Mouse (Mus musculus) left cerebral cortex, postnatal 4 days (tissue): ENCODE results near the gene Cldn14. TPM values are rescaled to one million over a fixed set of nuclear protein-coding genes. Genes with fewer than 3 reads are reported as not detected.
A peak's percentile ranks its signal among the peaks of the same experiment; 100 is the strongest.
"Not testable (repeated sequence)": the region's sequence is repeated elsewhere in the genome, so short reads cannot be mapped to it uniquely, and the experiment has no call there.

ENCODE experiments used
- DNase-seq: peaks from one replicate; pipeline ENCODE4 v3.0.0-alpha.2; 2022
- intact Hi-C: fragments of 180-260 bp; cut with DNase I; formaldehyde crosslinking; loops from one replicate; pipeline ENCODE4 v1.15.1; 2025
- total RNA-seq, 2 experiments: library from RNA; stranded (reverse); gene quantifications; 2 replicates each; pipeline ENCODE4 v1.2.3; 2021

Gene Cldn14
- total RNA-seq, 2 experiments from 2014 or later = not detected

DNA sequence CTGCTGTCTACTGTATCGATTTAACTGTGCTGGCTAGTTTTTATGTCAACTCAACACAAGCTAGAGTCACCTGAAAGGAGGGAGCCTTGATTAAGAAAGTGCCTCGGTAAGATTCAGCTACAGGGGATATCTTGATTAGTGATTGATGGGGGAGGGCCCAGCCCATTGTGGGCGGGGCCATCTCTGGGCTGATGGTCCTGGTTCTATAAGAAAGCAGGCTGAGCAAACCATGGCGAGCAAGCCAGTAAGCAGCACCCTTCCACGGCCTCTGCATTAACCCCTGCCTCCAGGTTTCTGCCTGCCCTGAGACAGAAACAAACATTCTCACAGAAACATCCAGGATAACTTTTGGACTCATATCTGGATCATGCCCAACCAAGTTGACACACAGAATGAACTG is 1.5 kb upstream of the Cldn14 start:
- DNase-seq = no peak
- intact Hi-C loops = no loop called here

DNA sequence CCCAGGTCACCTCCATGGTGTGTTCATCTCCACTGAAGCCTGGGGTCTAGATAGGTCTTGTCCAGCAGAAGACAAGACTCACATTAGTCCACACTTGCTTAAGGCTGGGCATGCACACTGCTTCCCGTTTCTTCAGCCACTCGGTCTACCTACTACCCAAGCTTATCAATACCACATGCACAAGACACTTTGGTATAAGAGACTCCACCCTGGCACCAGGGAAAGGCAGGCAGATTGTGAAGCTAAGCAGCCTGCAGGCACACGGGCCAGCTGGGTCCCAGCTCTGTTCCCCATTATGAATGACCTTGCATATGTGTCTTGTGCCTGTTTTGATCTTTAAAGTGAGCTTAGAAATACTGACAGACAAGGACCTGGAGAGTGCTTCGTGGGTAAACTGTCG is 719 bp upstream of the Cldn14 start:
- DNase-seq = no peak
- intact Hi-C loops = no loop called here

DNA sequence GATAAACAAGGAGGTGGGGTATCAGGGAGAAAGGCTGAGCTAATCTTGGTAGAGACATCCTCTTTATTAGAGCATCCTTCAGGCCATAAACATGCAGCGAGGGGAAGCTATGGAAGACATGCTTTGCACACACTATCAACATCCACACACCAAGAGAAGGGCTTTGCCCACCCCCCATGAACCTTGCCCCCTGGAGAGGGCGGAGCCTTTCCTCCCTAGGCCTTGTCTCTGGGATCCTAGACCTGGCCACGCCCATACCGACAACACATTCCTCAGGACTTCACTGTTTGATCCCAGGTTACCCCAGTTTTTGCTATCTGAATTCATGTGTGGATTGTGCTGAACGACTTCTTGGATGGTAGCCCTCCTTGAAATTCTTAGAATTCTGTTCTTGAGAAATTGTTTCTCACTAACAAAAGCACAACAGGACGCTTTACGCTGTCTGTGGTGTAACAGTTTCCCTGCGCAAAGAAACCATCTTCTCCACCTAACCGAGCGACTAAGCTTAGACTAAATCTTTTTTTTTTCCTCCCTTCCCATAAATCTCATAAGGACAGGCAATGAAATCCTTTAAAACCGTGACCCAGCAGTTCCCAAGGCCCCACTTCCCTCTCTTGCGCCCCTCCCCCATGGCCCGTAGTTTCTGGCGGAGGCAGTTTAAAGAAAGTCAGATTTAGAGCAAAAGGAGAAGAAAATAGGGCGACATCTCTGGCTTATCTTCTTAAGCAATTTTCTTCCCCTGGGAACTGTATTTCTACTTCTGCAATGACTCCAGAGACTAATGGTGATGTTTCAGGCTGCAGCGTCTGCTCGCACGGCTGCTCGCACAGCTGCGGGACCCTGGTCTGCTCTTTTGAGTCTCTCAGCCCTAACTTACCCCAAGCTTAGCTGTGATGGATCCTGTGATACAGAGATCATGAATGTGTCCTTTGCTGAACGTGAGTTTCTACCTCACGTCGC is 1.7 kb downstream of the Cldn14 start:
- intact Hi-C loops = no loop called here
- DNase-seq = no peak

DNA sequence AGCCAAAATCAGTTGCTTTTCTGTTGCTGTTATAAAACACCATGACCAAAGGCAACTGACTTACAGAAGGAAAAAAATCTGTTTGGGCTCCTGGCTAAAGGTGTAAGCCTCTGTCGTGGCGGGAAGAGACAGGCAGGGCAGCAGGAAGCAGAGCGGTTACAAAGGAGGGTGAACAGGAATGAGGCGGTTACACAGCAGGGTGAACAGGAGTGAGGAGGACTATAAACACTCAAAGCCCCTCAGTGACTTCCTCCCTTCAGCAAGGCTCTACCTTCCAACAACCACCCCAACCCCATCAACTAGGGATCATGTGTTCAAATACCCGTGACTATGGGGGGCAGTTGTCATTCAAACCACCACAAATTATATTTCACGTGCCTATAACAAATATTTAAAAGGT is 5.2 kb downstream of the Cldn14 start:
- DNase-seq = no peak
- intact Hi-C loops = no loop called here

DNA sequence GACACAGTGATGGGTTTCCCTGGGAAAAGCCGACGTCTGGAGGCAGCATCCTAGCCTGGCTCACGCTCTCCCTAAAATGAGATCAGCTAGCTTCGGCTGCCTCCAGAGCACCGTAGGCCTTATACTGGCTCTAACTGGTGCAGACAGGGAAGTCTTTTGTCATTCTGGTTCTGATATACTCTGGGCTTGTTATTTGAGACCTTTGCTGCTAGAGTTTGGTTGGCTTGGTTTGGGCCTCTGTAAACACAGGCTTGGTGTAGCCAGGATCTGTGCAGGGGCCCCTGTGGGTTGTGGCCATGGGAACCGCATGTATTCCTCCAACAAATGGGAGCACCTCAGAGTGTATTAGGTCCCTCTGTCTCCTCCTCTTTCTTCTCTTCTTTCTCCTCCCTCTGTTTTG is 7.3 kb downstream of the Cldn14 start:
- DNase-seq = no peak
- intact Hi-C loops = no loop called here

DNA sequence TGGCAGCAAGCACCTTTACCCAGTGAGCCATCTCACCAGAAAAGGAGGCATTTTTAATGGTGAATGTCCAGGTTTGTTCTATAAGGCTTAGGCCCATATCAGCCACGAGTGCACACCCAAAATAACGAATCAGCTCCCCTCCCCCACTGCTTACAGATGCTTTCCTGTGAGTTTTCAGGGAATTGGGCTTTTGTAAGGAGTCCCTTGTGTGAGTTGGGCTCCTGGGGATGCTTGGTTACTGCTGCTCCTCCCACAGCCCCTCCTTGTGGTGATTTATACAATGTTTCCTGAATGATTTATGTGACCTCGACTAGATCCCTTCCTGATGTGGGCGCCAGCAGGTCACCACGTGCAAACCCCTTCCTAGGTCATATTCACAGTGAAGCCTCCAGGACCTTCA is 9.7 kb downstream of the Cldn14 start:
- intact Hi-C loops = no loop called here
- no peak for DNase-seq

DNA sequence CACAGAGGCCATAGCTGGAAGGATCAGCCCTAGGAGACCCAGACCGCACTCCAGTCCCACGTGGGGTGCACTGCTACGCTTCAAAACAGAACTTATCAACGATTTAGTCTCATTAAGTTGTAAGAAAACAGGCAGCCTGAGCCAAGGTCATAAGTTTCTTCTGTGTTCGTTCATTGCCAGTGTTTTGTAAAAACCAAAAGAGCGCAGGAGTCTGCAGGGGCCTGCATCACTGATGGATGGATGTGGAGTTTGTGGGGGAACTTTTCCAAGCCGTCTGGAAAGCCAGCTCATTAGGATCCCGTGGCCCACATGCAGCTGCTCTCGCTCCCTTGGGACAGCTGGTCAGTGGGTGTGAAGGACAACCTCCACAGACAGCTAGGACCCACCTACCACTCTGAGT is 25.1 kb downstream of the Cldn14 start:
- intact Hi-C loops = no loop called here
- no peak for DNase-seq

DNA sequence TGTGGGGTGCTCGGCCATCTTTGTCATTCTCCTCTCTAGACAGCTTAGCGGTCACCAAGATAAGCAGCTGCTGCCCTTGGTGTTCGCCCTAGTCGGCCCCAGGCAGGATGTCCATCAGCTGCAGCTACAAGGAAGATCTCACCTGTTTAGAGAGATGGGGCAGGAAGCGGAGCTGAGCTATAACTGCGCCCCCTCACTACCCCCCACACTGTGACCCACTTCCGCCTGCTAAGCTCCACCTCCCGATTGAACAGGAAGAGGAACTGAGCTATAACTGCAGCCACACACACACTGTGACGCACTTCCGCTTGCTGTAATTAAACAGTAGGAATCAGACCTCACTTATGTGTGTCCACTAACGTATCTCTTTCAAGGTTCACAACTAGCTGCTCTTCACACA is 26.3 kb downstream of the Cldn14 start:
- no peak for DNase-seq
- intact Hi-C loops = no loop called here

DNA sequence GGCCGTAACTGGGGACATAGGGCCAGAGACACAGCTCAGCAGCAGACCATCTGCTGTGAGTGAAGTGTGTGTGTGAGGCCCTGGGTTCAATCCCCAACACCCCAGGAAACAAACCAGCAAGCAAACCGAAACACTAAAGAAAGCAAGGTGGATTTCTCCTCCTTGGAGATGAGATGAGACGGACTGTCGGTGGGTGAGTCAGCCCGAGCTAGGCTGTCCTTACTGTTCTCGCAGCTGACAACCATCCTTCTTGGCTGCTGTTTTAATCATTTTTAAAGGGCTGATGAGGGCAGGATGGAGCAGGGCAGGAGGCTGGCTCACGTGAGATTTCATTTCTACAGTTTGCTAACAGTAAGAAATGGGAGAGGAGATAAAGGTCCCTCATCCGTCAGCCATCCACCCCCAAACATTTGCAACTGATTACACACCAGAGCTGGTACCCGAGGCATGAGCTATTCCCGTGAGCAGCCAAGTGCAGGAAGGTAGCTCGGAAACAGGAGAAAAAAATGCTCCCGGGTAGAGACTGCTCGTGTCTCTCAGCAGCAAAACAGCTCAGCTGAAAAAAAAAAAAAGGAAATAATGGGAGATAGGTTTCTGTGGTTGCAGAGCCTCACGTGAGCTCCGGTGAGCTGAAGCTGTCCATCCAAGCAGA is 27.3 kb downstream of the Cldn14 start:
- DNase-seq = no peak
- intact Hi-C loops = no loop called here

DNA sequence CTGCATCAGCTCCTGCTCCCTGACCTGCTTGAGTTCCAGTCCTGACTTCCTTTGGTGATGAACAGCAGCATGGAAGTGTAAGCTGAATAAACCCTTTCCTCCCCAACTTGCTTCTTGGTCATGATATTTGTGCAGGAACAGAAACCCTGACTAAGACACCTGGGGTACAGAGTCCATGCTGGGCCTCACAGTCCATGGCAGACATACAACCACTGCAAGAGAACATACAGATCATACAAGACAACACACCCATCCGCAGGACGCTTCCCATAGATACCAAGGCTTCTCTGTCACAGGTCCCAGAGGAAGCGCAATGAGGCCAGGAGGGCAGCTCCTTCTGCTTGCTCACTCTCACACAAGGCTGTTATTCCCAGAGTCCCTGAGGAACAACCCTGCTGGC is 28.3 kb downstream of the Cldn14 start:
- intact Hi-C loops = not testable (repeated sequence)

DNA sequence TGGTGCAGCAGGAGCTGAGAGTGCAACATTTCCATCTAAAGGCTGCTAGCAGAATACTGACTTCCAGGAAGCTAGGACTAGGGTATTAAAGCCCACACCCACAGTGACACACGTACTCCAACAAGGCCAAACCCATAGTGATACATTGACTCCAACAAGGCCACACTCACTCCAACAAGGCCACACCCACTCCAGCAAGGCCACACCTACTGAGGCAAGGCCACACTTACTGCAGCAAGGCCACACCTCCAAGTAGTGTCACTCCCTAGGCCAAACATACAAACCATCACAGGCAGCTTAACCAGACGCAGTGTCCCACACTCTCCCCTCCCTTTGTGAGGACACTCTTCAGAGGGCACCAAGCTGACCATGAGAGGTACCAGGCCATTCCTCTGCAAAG is 29.3 kb downstream of the Cldn14 start:
- intact Hi-C loops = no loop called here

More for the DNA sequence above, 28.3 kb downstream of the Cldn14 start:
- not testable (repeated sequence) for DNase-seq

DNA sequence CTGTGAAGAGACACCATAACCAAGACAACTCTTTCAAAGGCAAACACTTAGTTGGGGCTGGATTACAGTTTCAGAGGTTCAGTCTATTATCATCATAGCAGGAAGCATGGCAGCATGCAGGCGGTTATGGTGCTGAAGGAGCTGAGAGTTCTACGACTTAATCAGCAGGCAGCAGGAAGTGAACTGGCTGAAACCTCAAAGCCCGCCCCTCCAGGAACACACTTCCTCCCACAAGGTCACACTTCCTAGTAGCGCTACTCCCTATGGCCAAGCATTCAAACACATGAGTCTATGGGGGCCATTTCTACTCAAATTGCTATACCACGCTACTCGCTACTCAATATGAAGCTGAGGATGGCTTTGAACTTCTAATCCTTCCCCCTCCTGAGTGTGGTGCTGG is 31.1 kb downstream of the Cldn14 start:
- intact Hi-C loops = no loop called here
- no peak for DNase-seq

More for the DNA sequence above, 29.3 kb downstream of the Cldn14 start:
- DNase-seq = no peak

DNA sequence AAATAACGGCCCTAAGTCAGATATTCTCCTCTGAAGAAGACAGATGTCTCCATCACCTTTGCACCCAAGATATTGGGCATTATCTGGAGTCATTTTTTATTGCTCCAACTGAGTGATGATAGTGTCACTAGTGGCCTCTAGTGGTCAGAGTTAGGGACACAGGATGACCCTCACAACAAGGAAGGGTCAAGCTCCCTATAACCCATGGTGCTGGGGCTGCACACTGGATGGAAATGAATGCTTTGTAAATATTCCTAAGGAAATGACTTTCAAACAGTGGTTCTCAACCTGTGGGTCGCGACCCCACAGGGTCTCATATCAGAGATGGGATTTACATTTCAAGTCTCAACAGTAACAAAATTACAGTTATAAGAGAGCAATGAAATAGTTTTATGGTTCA is 31.7 kb downstream of the Cldn14 start:
- intact Hi-C loops = no loop called here
- DNase-seq = no peak

DNA sequence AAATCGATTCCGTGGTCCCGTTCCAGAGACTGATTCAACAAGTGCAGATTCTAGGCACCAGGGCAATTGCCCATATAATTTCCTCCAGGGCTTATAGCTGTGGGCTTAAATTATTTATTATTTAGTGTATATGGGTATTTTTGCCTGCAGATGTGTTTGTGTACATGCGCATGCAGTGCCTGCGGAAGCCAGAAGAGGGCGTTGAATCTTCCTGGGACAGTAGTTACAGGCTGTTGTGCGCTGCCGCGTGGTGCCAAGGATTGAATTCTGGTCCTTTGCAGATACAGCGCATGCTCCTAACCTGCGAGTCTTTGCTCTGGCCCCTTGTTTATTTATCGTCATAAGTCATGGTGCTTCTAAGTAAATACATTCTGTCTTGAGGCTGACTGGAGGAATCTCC is 33.2 kb downstream of the Cldn14 start:
- intact Hi-C loops = no loop called here

DNA sequence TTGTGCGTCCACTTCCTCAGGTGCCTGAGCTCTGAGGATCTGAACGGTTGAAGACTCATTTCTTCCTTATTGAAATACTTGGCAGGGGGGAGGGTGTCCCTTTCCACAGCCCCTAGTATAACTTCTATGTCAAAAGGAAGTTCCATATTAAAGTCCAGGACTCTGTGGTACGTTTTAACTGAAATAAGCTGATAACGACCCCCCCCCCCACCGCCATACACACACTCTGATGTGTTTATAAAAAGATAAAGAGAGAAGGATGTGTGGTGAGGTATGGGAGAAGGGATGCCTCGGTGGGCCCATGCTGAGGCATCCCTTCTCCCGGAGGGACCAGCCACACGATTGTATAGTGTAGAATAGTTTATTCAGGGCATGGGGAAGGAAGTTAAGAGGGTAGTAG is 34.4 kb downstream of the Cldn14 start:
- intact Hi-C loops = no loop called here
- DNase-seq = no peak

More for the DNA sequence above, 33.2 kb downstream of the Cldn14 start:
- DNase-seq = no peak

DNA sequence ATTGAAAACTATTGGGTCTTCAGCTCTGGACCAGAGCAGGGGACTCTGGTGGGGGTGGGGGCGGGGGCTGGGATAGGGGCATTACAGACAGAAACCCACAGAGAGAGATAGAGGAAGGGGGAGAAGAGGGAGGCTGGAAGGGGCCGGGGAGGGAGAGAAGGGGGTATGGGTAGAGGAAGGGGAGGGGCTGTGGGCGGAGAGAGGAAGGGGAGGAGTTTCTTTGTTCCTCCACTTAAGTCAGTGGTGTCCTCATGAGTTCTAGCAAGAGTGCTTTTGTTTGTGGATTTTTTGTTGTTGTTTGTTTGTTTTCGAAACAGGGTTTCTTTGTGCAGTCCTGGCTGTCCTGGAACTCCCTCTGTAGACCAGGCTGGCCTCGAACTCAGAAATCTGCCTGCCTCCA is 35.1 kb downstream of the Cldn14 start:
- DNase-seq = no peak
- intact Hi-C loops = no loop called here

DNA sequence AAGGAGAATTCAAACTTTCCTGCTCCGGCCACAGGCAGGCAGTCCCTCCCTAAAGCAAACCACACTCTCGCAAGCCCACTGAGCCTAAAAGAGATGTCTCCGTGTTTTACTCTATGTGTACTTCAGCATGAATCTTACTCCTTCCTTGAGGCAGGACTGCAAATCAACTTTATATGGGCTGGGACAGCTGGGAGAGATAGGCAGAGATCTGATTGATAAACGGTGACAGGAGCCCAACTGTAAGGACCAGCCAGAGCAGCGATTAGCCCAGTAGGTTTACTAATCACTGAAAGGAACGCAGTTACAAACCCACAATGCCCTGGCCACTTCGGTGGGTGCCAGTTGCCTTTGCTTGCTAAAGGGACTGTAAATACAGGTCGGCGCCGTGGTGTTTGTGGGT is 35.5 kb downstream of the Cldn14 start:
- intact Hi-C loops = no loop called here
- DNase-seq = no peak

DNA sequence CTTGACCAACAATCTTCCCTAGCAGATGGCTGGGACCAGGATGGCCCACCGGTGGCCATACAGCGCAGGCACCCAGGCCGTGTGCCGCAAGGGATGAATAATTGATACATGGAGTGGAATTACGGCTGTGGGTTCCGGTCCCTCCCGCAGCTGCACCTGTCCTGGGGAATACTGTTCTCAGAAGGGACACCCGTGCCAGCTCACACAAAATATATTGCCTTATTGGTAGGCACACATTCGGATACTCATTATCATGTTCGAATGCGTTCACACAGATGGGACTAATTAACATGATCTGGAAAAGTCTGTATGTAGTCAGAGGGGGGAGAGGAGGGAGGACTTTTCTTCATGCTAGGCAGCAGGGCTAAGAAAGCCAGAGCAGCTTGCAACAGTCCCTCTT is 37.6 kb downstream of the Cldn14 start:
- intact Hi-C loops = no loop called here
- DNase-seq = peak; percentile 29

DNA sequence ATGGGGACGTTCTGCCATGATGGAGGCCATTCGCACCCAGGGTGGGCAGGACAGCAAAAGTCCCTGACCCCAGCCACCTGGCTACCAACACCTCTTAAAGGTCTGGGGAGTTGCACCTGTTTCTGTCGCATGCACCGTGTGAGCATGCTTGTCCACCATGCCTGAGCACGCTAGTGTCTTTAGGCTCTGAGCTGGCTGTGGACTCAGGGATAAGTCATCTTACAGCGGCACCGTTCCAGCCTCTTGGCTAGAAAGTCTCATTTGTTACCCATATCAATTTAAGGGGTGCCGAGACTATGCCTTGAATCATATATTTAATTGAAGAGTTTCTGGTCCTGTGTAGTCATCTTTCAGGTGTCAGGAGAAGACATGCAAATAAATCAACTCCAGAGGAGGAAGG is 40.7 kb downstream of the Cldn14 start:
- DNase-seq = no peak
- intact Hi-C loops = no loop called here

DNA sequence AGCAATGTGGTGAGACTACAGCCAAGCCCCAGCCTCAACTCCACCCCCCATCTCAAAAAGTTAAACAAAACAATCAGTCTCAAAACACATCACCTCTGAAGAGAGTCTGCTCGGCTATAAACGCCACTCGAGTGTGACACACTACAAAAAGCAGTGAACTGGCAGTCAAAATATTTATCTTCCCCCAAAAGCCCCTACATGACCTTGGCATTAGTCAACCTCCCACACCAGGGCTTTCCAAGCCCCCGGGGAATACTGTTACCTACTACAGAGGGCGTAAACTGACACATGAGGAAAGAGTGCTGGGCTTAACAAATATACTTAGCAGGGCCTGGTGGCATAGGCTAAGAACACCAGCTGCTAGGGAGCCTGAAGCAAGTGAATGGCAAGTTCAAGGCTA is 46.4 kb downstream of the Cldn14 start:
- intact Hi-C loops = no loop called here
- no peak for DNase-seq

DNA sequence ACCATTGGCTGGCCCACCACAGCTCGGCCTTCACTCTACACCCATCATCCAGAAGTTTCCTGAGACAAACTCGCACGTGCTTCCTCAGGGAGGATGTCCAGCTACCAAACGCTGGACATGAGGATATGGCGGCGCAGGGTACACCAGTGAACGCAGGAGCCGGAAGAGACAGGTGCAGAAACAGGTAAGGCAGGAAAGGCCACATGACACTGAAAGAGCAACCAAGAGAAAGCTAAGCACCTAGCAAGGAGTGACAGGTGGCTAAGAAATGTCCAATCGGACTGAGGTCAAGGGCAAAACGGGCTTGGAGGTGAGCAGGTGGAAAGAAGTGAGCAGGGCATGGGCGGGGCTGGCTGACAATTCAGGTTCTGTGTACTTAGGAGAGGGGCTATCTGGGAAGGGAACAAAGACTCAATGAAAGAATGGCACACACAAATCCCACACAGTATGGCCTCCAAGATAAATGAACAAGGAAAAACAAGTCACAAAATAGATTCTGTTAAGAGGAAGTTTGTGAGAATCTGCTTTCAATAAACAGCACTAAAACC is 47.5 kb downstream of the Cldn14 start:
- intact Hi-C loops = no loop called here
- DNase-seq = no peak

DNA sequence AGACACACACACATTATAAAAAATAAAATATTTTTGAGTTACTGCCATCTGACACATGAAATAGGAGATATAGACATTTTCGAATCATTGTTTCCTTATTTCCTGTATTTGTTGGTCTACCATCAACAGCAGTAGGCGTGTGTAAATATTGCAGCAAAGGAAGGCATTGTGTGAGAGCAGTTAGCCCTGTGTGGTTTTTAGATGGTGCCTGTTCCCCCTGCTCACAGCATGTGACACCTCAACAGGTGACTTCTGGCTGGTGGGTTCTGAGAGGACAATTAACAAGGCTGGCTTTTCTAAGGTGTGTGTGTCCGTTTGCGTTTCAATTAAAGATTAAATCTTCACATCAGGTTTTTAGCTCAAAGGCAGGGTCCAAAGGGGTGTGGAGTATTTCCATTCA is 48.1 kb downstream of the Cldn14 start:
- no peak for DNase-seq
- intact Hi-C loops = no loop called here
